Mouse (Mus musculus) MEL (cell line): Measurements from ENCODE around the gene D17H6S53E. TPM values are rescaled to one million over a fixed set of nuclear protein-coding genes. Genes with fewer than 3 reads are reported as not detected.
A peak's percentile ranks its signal among the peaks of the same experiment; 100 is the strongest.

Source experiments
- DNase-seq: peaks from one replicate; pipeline ENCODE4 v3.0.0; 2011; ENCODE audit warnings: low read depth, low spot score
- H3K27ac ChIP-seq: 2 replicates; pipeline ENCODE4 v1.5.1; 2012; ENCODE audit warnings: low read depth, mild to moderate bottlenecking, control low read depth, low read length, moderate library complexity; ENCODE audit not compliant: control insufficient read depth
- H3K27me3 ChIP-seq, 2 experiments: fragments of 150-350 bp in 1 of 2; sonication (generic) in 1 of 2; 2 replicates each; pipeline ENCODE4 v1.6.1; 2012; ENCODE audit warnings: low read length in 2 of 2, mild to moderate bottlenecking in 2 of 2, improper control_type of control experiment in 1 of 2, moderate library complexity in 1 of 2; ENCODE audit not compliant: insufficient read depth in 2 of 2, control insufficient read depth in 1 of 2
- H3K36me3 ChIP-seq, 2 experiments: 2 replicates each; pipeline ENCODE4 v1.6.1; 2012 to 2014; ENCODE audit warnings: low read length in 2 of 2, improper control_type of control experiment in 1 of 2, inconsistent platforms in 1 of 2, mild to moderate bottlenecking in 1 of 2; ENCODE audit not compliant: insufficient read depth in 2 of 2, control insufficient read depth in 1 of 2
- H3K4me1 ChIP-seq, 2 experiments: fragments of 150-350 bp in 1 of 2; sonication (generic) in 1 of 2; 2 replicates each; pipeline ENCODE4 v1.6.1; 2012; ENCODE audit warnings: low read length in 2 of 2, improper control_type of control experiment in 1 of 2, mild to moderate bottlenecking in 1 of 2; ENCODE audit not compliant: insufficient read depth in 2 of 2, control insufficient read depth in 1 of 2
- H3K4me3 ChIP-seq, 2 experiments: fragments of 150-350 bp in 1 of 2; sonication (generic) in 1 of 2; 2 replicates each; pipeline ENCODE4 v1.5.1; 2012; ENCODE audit warnings: low read depth in 2 of 2, low read length in 2 of 2, mild to moderate bottlenecking in 2 of 2, moderate library complexity in 2 of 2, control low read depth in 1 of 2, improper control_type of control experiment in 1 of 2; ENCODE audit not compliant: control insufficient read depth in 1 of 2, insufficient read depth in 1 of 2
- H3K79me2 ChIP-seq: 2 replicates; pipeline ENCODE4 v1.6.1; 2012; ENCODE audit warnings: mild to moderate bottlenecking, low read length, moderate library complexity; ENCODE audit not compliant: control insufficient read depth, poor library complexity, insufficient read depth
- H3K9ac ChIP-seq: 2 replicates; pipeline ENCODE4 v1.6.1; 2012; ENCODE audit warnings: low read depth, mild to moderate bottlenecking, control low read depth, low read length, moderate library complexity; ENCODE audit not compliant: control insufficient read depth, poor library complexity, severe bottlenecking
- H3K9me3 ChIP-seq: fragments of 150-350 bp; sonication (generic); replicated peaks from 2 replicates; pipeline ENCODE4 v1.6.1; 2012; ENCODE audit warnings: mild to moderate bottlenecking, low read length, improper control_type of control experiment, moderate library complexity; ENCODE audit not compliant: insufficient read depth
- BHLHE40 ChIP-seq: IDR thresholded peaks from 2 replicates; pipeline ENCODE4 v1.6.1; 2012; ENCODE audit warnings: low read depth, mild to moderate bottlenecking, inconsistent platforms, low read length, improper control_type of control experiment, borderline replicate concordance
- CHD1 ChIP-seq: IDR thresholded peaks from 2 replicates; pipeline ENCODE4 v1.6.1; 2012; ENCODE audit warnings: low read depth, mild to moderate bottlenecking, inconsistent platforms, low read length, improper control_type of control experiment
- CTCF ChIP-seq, 3 experiments: IDR thresholded peaks in 2 of 3; conservative IDR thresholded peaks in 1 of 3; 2 replicates each; pipeline ENCODE4 v1.5.1; 2011 to 2012; ENCODE audit warnings: low read length in 3 of 3, low read depth in 2 of 3, mild to moderate bottlenecking in 2 of 3, improper control_type of control experiment in 1 of 3, inconsistent platforms in 1 of 3, mixed read lengths in 1 of 3, moderate library complexity in 1 of 3; ENCODE audit not compliant: control insufficient read depth in 1 of 3, insufficient read depth in 1 of 3, poor library complexity in 1 of 3, severe bottlenecking in 1 of 3
- ELF1 ChIP-seq: IDR thresholded peaks from 2 replicates; pipeline ENCODE4 v1.6.1; 2014; ENCODE audit warnings: low read depth, mild to moderate bottlenecking, inconsistent platforms, low read length, improper control_type of control experiment, moderate library complexity
- ETS1 ChIP-seq: IDR thresholded peaks from 2 replicates; pipeline ENCODE4 v1.6.1; 2012; ENCODE audit warnings: low read depth, mild to moderate bottlenecking, inconsistent platforms, low read length, improper control_type of control experiment, moderate library complexity
- GABPA ChIP-seq: IDR thresholded peaks from 2 replicates; pipeline ENCODE4 v1.6.1; 2012; ENCODE audit warnings: low read depth, mild to moderate bottlenecking, inconsistent platforms, low read length, improper control_type of control experiment, moderate library complexity
- GATA1 ChIP-seq: IDR thresholded peaks from 2 replicates; pipeline ENCODE4 v1.6.1; 2011; ENCODE audit warnings: low read depth, low read length, improper control_type of control experiment
- HCFC1 ChIP-seq: IDR thresholded peaks from 2 replicates; pipeline ENCODE4 v1.6.1; 2012; ENCODE audit warnings: low read depth, mild to moderate bottlenecking, inconsistent platforms, low read length, improper control_type of control experiment, moderate library complexity
- JUND ChIP-seq: IDR thresholded peaks from 2 replicates; pipeline ENCODE4 v1.6.1; 2011; ENCODE audit warnings: low read depth, mild to moderate bottlenecking, improper control_type of control experiment, low read length
- KAT2A ChIP-seq: conservative IDR thresholded peaks from 2 replicates; pipeline ENCODE4 v1.6.1; 2012; ENCODE audit warnings: low read depth, low read length, improper control_type of control experiment, inconsistent platforms
- MAFK ChIP-seq: IDR thresholded peaks from 2 replicates; pipeline ENCODE4 v1.6.1; 2011; ENCODE audit warnings: low read depth, mild to moderate bottlenecking, low read length, improper control_type of control experiment, borderline replicate concordance
- MAX ChIP-seq: IDR thresholded peaks from 2 replicates; pipeline ENCODE4 v1.6.1; 2011; ENCODE audit warnings: low read length, improper control_type of control experiment
- MAZ ChIP-seq: IDR thresholded peaks from 2 replicates; pipeline ENCODE4 v1.6.1; 2012; ENCODE audit warnings: low read depth, mild to moderate bottlenecking, inconsistent platforms, low read length, improper control_type of control experiment
- MEF2A ChIP-seq: IDR thresholded peaks from 2 replicates; pipeline ENCODE4 v1.6.1; 2014; ENCODE audit warnings: low read depth, mild to moderate bottlenecking, inconsistent platforms, low read length, improper control_type of control experiment; ENCODE audit not compliant: poor library complexity, insufficient replicate concordance, severe bottlenecking; ENCODE audit errors: extremely low read depth
- MXI1 ChIP-seq: IDR thresholded peaks from 2 replicates; pipeline ENCODE4 v1.6.1; 2011; ENCODE audit warnings: mild to moderate bottlenecking, low read depth, low read length, improper control_type of control experiment
- MYB ChIP-seq: IDR thresholded peaks from 2 replicates; pipeline ENCODE4 v1.6.1; 2011; ENCODE audit warnings: mild to moderate bottlenecking, low read depth, low read length, improper control_type of control experiment
- MYC ChIP-seq: IDR thresholded peaks from 2 replicates; pipeline ENCODE4 v1.6.1; 2011; ENCODE audit warnings: low read depth, mild to moderate bottlenecking, low read length, improper control_type of control experiment, moderate library complexity
- NELFE ChIP-seq: IDR thresholded peaks from 2 replicates; pipeline ENCODE4 v1.6.1; 2011; ENCODE audit warnings: low read depth, low read length, improper control_type of control experiment
- NRF1 ChIP-seq: IDR thresholded peaks from 2 replicates; pipeline ENCODE4 v1.6.1; 2014; ENCODE audit warnings: low read depth, mild to moderate bottlenecking, inconsistent platforms, low read length, improper control_type of control experiment, moderate library complexity; ENCODE audit not compliant: poor library complexity, insufficient read depth, severe bottlenecking
- POLR2A ChIP-seq, 2 experiments: IDR thresholded peaks; 2 replicates each; pipeline ENCODE4 v1.6.1; 2011 to 2012; ENCODE audit warnings: low read length in 2 of 2, mild to moderate bottlenecking in 2 of 2, control low read depth in 1 of 2, improper control_type of control experiment in 1 of 2, low read depth in 1 of 2, moderate library complexity in 1 of 2; ENCODE audit not compliant: control insufficient read depth in 1 of 2, insufficient read depth in 1 of 2, poor library complexity in 1 of 2
- POLR2AphosphoS2 ChIP-seq: IDR thresholded peaks from 2 replicates; pipeline ENCODE4 v1.6.1; 2011; ENCODE audit warnings: low read length, improper control_type of control experiment
- POLR2AphosphoS5 ChIP-seq: IDR thresholded peaks from 2 replicates; pipeline ENCODE4 v1.6.1; 2012; ENCODE audit warnings: low read depth, borderline replicate concordance, mild to moderate bottlenecking, inconsistent platforms, low read length, moderate library complexity, mixed read lengths
- RAD21 ChIP-seq: IDR thresholded peaks from 2 replicates; pipeline ENCODE4 v1.6.1; 2011; ENCODE audit warnings: mild to moderate bottlenecking, low read depth, low read length, improper control_type of control experiment
- RCOR1 ChIP-seq: IDR thresholded peaks from 2 replicates; pipeline ENCODE4 v1.6.1; 2012; ENCODE audit warnings: low read depth, mild to moderate bottlenecking, inconsistent platforms, low read length, improper control_type of control experiment
- SIN3A ChIP-seq: IDR thresholded peaks from 2 replicates; pipeline ENCODE4 v1.6.1; 2012; ENCODE audit warnings: low read length, improper control_type of control experiment, inconsistent platforms
- SMC3 ChIP-seq: IDR thresholded peaks from 2 replicates; pipeline ENCODE4 v1.6.1; 2011; ENCODE audit warnings: low read depth, low read length, improper control_type of control experiment
- TBP ChIP-seq: IDR thresholded peaks from 2 replicates; pipeline ENCODE4 v1.8.0; 2011; ENCODE audit warnings: low read depth, low read length, improper control_type of control experiment
- TCF12 ChIP-seq: IDR thresholded peaks from 2 replicates; pipeline ENCODE4 v1.6.1; 2014; ENCODE audit warnings: low read depth, mild to moderate bottlenecking, inconsistent platforms, low read length, improper control_type of control experiment, moderate library complexity
- UBTF ChIP-seq: IDR thresholded peaks from 2 replicates; pipeline ENCODE4 v1.6.1; 2012; ENCODE audit warnings: low read depth, mild to moderate bottlenecking, inconsistent platforms, low read length, improper control_type of control experiment, moderate library complexity, borderline replicate concordance; ENCODE audit not compliant: insufficient read depth
- USF1 ChIP-seq: IDR thresholded peaks from 2 replicates; pipeline ENCODE4 v1.6.1; 2014; ENCODE audit warnings: low read depth, mild to moderate bottlenecking, inconsistent platforms, low read length, improper control_type of control experiment, moderate library complexity
- USF2 ChIP-seq, 2 experiments: IDR thresholded peaks; 2 replicates each; pipeline ENCODE4 v1.6.1; 2011 to 2012; ENCODE audit warnings: improper control_type of control experiment in 2 of 2, low read length in 2 of 2, borderline replicate concordance in 1 of 2, inconsistent platforms in 1 of 2, low read depth in 1 of 2, mild to moderate bottlenecking in 1 of 2; ENCODE audit not compliant: insufficient read depth in 1 of 2
- ZC3H11A ChIP-seq: IDR thresholded peaks from 2 replicates; pipeline ENCODE4 v1.6.1; 2012; ENCODE audit warnings: low read depth, mild to moderate bottlenecking, inconsistent platforms, low read length, improper control_type of control experiment
- ZNF384 ChIP-seq: IDR thresholded peaks from 2 replicates; pipeline ENCODE4 v1.6.1; 2012; ENCODE audit warnings: low read depth, mild to moderate bottlenecking, inconsistent platforms, low read length, improper control_type of control experiment
- polyA plus RNA-seq, 2 experiments: library from polyadenylated mRNA; stranded (reverse) in 1 of 2; unstranded in 1 of 2; fragments of >175 nt in 1 of 2; fragments of >200 nt in 1 of 2; gene quantifications; 2 replicates each; pipeline versions ENCODE4 v1.2.1 to v1.2.4; 2012; ENCODE audit warnings: low replicate concordance in 2 of 2, low read depth in 1 of 2; ENCODE audit not compliant: insufficient read length in 2 of 2, insufficient read depth in 1 of 2, missing spikeins in 1 of 2
- total RNA-seq: library from RNA; depleted of rRNA; stranded (reverse); fragments of 300-350 nt; gene quantifications from 2 replicates; pipeline ENCODE4 v1.2.3, GENCODE M21; 2012

Gene D17H6S53E
- total and polyA plus RNA-seq, 3 experiments, result 11.6 to 13.6 TPM; not detected in 1

DNA sequence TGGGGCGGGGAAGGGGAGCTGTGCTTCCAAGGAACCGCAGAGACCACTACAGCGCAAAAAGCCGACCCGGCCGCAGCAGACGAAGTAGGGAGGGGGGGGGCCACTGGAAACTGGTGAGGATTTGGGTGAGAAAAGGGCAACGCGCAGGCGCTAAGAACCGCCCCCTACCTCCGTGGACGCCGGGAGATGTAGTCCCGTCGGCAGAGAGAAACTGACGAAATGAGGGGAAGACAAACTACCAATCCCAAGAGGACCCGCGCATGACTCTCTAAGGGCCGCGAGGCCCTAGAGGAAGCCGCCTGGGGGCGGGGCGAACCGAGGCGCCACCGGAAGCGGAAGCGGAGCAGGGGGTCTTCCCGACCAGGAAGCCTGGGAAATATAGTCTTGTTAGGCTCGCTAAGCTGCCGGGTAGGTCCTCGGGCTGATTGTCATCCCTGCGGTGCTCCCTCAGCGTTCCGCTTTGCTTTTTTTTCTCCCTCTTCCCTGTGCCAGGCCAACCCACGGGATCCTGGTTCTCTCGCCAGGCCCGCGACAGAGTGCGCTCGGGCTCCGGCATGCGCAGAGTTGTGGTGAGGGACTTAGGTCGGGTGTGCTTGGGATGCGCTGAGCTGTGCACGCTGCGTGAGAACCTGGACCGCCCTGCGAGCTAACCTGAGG is 4.9 kb upstream of the D17H6S53E start, which contains the start of gene Gpank1 (continued):
- TF ChIP-seq TCF12 (peak; percentile 37; the same call in 1 of the 2 replicates), GABPA (no peak), HCFC1 (peak; percentile 98)

- H3K36me3 ChIP-seq, result peaks cover 3 to 20% of the 10 kb centered on the region in 2 experiments; a peak in 2 of 4 replicates
- TF ChIP-seq SIN3A, result peak; percentile 68
- no peak for TF ChIP-seq POLR2AphosphoS5
- peak; percentile 17; the same call in 1 of the 2 replicates for TF ChIP-seq MXI1
- TF ChIP-seq ETS1, result 0 out of 2 replicates have a peak, but pooled peaks have one; percentile 20
- TF ChIP-seq MAX, result peak; percentile 36; the same call in 1 of the 2 replicates
- TF ChIP-seq UBTF, result no peak
- no peak for TF ChIP-seq JUND
- no peak for TF ChIP-seq NELFE
- no peak for TF ChIP-seq ZNF384
- no peak for TF ChIP-seq USF2 (IDR thresholded peaks at IDR 0.05; ENCODE audit: borderline replicate concordance in 1 of 2, insufficient read depth in 1 of 2, low read depth in 1 of 2, low read length in 2 of 2)
- no peak for TF ChIP-seq HCFC1
- TF ChIP-seq TBP, result peak; percentile 13; the same call in 1 of the 2 replicates
- no peak for TF ChIP-seq MEF2A
- TF ChIP-seq MYB, result no peak
- TF ChIP-seq USF1, result no peak
- no peak; a peak in 1 of 4 replicates for TF ChIP-seq POLR2A (IDR thresholded peaks at IDR 0.05; ENCODE audit: control insufficient read depth in 1 of 2, insufficient read depth in 1 of 2, low read depth in 1 of 2, low read length in 2 of 2, poor library complexity in 1 of 2)
- no peak for TF ChIP-seq BHLHE40
- TF ChIP-seq RAD21, result peak; percentile 69
- TF ChIP-seq NRF1, result peak; percentile 80
- TF ChIP-seq POLR2AphosphoS2, result no peak
- TF ChIP-seq KAT2A, result no peak
- TF ChIP-seq ELF1, result no peak
- TF ChIP-seq SMC3, result peak; percentile 57
- TF ChIP-seq CTCF (IDR thresholded peaks at IDR 0.05 in 2 of 3, conservative IDR thresholded peaks at IDR 0.05 in 1 of 3; ENCODE audit: control insufficient read depth in 1 of 3, insufficient read depth in 1 of 3, low read depth in 2 of 3, low read length in 3 of 3, poor library complexity in 1 of 3, severe bottlenecking in 1 of 3), result peak in 2 of 3 experiments; percentile 8 to 64; a peak in 2 of 6 replicates
- no peak for TF ChIP-seq MYC
- TF ChIP-seq RCOR1, result 0 out of 2 replicates have a peak, but pooled peaks have one; percentile 31
- no peak for TF ChIP-seq GABPA
- peak; percentile 38; the same call in 1 of the 2 replicates for TF ChIP-seq GATA1
- TF ChIP-seq MAZ, result no peak
- TF ChIP-seq MAFK, result no peak
- no peak for TF ChIP-seq CHD1
- no peak for TF ChIP-seq TCF12
- TF ChIP-seq ZC3H11A, result peak; percentile 47
These were observed 4.3 kb upstream of the D17H6S53E start, which contains the start of gene Csnk2b for GRCm38 (mm10) chr17:35121871-35122303. TSS of gene Csnk2b (minus strand) at chr17:35122053.

More at GRCm38 (mm10) chr17:35121871-35122303, 4.3 kb upstream of the D17H6S53E start, which contains the start of gene Csnk2b:
- Histone ChIP-seq H3K27ac (peak within 1 kb of the TSS; percentile 79), H3K27me3 (no peaks in the 10 kb centered on the region), H3K9ac (peak within 1 kb of the TSS; percentile 95), H3K79me2 (peaks cover 37% of the 10 kb centered on the region), H3K4me1 (peaks cover 6% of the 10 kb centered on the region in 2 experiments), H3K4me3 (peak within 1 kb of the TSS; percentile 76 to 93), H3K9me3 (no peaks in the 10 kb centered on the region)
- DNase-seq, result peak; percentile 82
